Mouse (Mus musculus) heart, embryonic 15.5 days (tissue): ENCODE results near the gene Ros1. TPM values are rescaled to one million over a fixed set of nuclear protein-coding genes. Genes with fewer than 3 reads are reported as not detected.

Experiments
- ATAC-seq: fragments of 200-750 bp; cut with Nextera tagmentation; replicated peaks from 2 replicates; pipeline ENCODE4 v1.8.0; 2017; ENCODE audit warnings: low read depth, moderate TSS enrichment; ENCODE audit not compliant: insufficient number of reproducible peaks, insufficient read depth, low FRiP score
- H3K27ac ChIP-seq: fragments of 300-500 bp; sonication (generic); 2 replicates; pipeline ENCODE4 v1.5.1; 2015; ENCODE audit warnings: mild to moderate bottlenecking, inconsistent platforms
- H3K27me3 ChIP-seq: fragments of 300-500 bp; sonication (generic); 2 replicates; pipeline ENCODE4 v1.6.1; 2015; ENCODE audit warnings: inconsistent platforms
- H3K36me3 ChIP-seq: fragments of 300-500 bp; sonication (generic); 2 replicates; pipeline ENCODE4 v1.6.1; 2015; ENCODE audit warnings: mild to moderate bottlenecking, inconsistent platforms
- H3K4me1 ChIP-seq: fragments of 300-500 bp; sonication (generic); replicated peaks from 2 replicates; pipeline ENCODE4 v1.6.1; 2015; ENCODE audit warnings: inconsistent platforms
- H3K4me2 ChIP-seq: fragments of 300-500 bp; sonication (generic); 2 replicates; pipeline ENCODE4 v1.6.1; 2015; ENCODE audit warnings: inconsistent platforms, mild to moderate bottlenecking, moderate library complexity
- H3K4me3 ChIP-seq: fragments of 300-500 bp; sonication (generic); 2 replicates; pipeline ENCODE4 v1.5.1; 2015; ENCODE audit warnings: mild to moderate bottlenecking, inconsistent platforms
- H3K9ac ChIP-seq: fragments of 300-500 bp; sonication (generic); 2 replicates; pipeline ENCODE4 v1.6.1; 2015; ENCODE audit warnings: mild to moderate bottlenecking, inconsistent platforms
- H3K9me3 ChIP-seq: fragments of 300-500 bp; sonication (generic); replicated peaks from 2 replicates; pipeline ENCODE4 v1.6.1; 2016; ENCODE audit warnings: inconsistent platforms
- WGBS: fragments of 180-500 bp; shearing (Covaris S2); methylation state at CpG from one replicate; pipeline ENCODE4 v1.1.7; 2015; ENCODE audit warnings: mixed read lengths; 5-methylcytosine and 5-hydroxymethylcytosine counted together
- polyA plus RNA-seq: library from polyadenylated mRNA; unstranded; fragments of >200 nt; fragmentation: Nextera tagmentation; extraction: Ambion mirVana; gene quantifications from 2 replicates; pipeline ENCODE4 v1.2.1, GENCODE M21; 2015

Gene Ros1
- not detected in 2 replicates for polyA plus RNA-seq

GRCm38 (mm10) chr10:52194957-52195852 is at the start of gene Ros1:
Gene Ros1 (minus strand): TSS chr10:52195244.
- no peaks in the 10 kb centered on the region for H3K9me3 ChIP-seq
- H3K27me3 ChIP-seq = no peaks in the 10 kb centered on the region
- ATAC-seq = no peak
- no peaks in the 10 kb centered on the region for H3K36me3 ChIP-seq
- H3K9ac ChIP-seq = no peak within 1 kb of the TSS
- no peak within 1 kb of the TSS for H3K4me3 ChIP-seq
- H3K4me2 ChIP-seq = no peak within 1 kb of the TSS
- WGBS = 72% methylated on average over 7 of the region's 7 CpGs
- no peaks in the 10 kb centered on the region for H3K4me1 ChIP-seq
- no peak within 1 kb of the TSS for H3K27ac ChIP-seq

GRCm38 (mm10) chr10:52242680-52243323 is 47.8 kb upstream of the Ros1 start:
- H3K4me1 ChIP-seq = no peaks in the 10 kb centered on the region
- no peaks in the 10 kb centered on the region for H3K9me3 ChIP-seq
- no peak overlapping the region for H3K4me3 ChIP-seq
- no peak overlapping the region for H3K9ac ChIP-seq
- H3K36me3 ChIP-seq = no peaks in the 10 kb centered on the region
- H3K4me2 ChIP-seq = no peak overlapping the region
- no peak for ATAC-seq
- WGBS = 58% methylated on average over 7 of the region's 7 CpGs
- H3K27ac ChIP-seq = no peak overlapping the region
- no peaks in the 10 kb centered on the region for H3K27me3 ChIP-seq

GRCm38 (mm10) chr10:52242015-52242414 is 47.0 kb upstream of the Ros1 start:
- 82% methylated on average over 5 of the region's 5 CpGs for WGBS
- ATAC-seq = no peak

GRCm38 (mm10) chr10:52235461-52235860 is 40.4 kb upstream of the Ros1 start:
- H3K9ac ChIP-seq = no peak overlapping the region
- no peaks in the 10 kb centered on the region for H3K36me3 ChIP-seq
- 86% methylated on average over 5 of the region's 5 CpGs for WGBS
- no peak for ATAC-seq
- H3K27me3 ChIP-seq = no peaks in the 10 kb centered on the region
- no peaks in the 10 kb centered on the region for H3K9me3 ChIP-seq
- H3K4me1 ChIP-seq = peaks cover 8% of the 10 kb centered on the region
- H3K27ac ChIP-seq = no peak overlapping the region
- H3K4me3 ChIP-seq = peak overlapping the region; percentile 92; the same call in 1 of the 2 replicates
- peak overlapping the region; percentile 96 for H3K4me2 ChIP-seq

More at GRCm38 (mm10) chr10:52242015-52242414, 47.0 kb upstream of the Ros1 start:
- Histone ChIP-seq H3K9me3 (no peaks in the 10 kb centered on the region), H3K4me2 (no peak overlapping the region), H3K4me3 (no peak overlapping the region), H3K27ac (no peak overlapping the region), H3K36me3 (no peaks in the 10 kb centered on the region), H3K27me3 (no peaks in the 10 kb centered on the region), H3K4me1 (no peaks in the 10 kb centered on the region), H3K9ac (no peak overlapping the region)

- Histone ChIP-seq H3K27me3 (no peaks in the 10 kb centered on the region), H3K27ac (no peak overlapping the region), H3K9ac (peak overlapping the region; percentile 78; the same call in 1 of the 2 replicates), H3K36me3 (no peaks in the 10 kb centered on the region), H3K4me3 (peak overlapping the region; percentile 92), H3K4me2 (peak overlapping the region; percentile 96), H3K9me3 (no peaks in the 10 kb centered on the region), H3K4me1 (peaks cover 8% of the 10 kb centered on the region)
- 35% methylated on average over 7 of the region's 7 CpGs for WGBS
- no peak for ATAC-seq
Observed at GRCm38 (mm10) chr10:52234654-52234981, 39.6 kb upstream of the Ros1 start.

DNA sequence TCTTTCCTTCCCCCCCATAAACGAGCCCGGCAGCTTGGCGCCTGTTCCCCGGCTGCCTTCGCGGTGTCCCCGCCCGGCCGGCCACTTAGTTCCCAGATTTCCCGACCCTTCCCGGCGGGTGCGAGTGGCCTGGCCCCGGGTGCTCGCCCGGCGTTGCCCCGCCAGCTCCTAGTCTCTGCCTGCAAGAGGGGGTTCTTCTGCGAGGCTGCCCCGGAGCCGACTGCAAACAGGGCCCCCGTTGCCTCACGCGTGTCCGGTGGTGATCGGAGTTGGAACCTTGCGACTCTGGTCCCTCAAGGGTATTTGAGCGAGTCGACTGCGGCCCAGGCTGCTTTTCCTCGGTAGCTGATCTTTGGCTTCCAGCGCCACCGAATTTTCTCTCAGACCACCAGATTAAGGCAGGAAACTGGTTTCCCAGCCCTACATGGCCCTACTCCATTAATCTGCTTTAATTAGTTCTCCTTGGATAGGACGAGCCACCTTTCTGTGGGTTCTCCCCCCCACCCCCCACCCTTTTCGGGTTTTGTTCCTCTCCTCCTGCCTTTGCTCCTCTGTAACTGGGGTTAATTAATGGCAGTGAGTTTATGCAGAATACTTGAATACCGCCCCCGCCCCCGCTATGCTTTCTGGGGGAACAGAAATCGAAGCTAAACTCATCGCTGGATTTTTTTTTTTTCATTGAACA is 39.1 kb upstream of the Ros1 start:
- under 1% methylated on average over 40 of the region's 40 CpGs for WGBS
- Histone ChIP-seq H3K27me3 (no peaks in the 10 kb centered on the region), H3K27ac (peak overlapping the region; percentile 72), H3K9me3 (no peaks in the 10 kb centered on the region), H3K4me1 (peaks cover 8% of the 10 kb centered on the region), H3K4me2 (peak overlapping the region; percentile 96), H3K36me3 (no peaks in the 10 kb centered on the region), H3K4me3 (peak overlapping the region; percentile 92), H3K9ac (peak overlapping the region; percentile 78)
- peak; percentile 25; the same call in 1 of the 2 replicates for ATAC-seq

DNA sequence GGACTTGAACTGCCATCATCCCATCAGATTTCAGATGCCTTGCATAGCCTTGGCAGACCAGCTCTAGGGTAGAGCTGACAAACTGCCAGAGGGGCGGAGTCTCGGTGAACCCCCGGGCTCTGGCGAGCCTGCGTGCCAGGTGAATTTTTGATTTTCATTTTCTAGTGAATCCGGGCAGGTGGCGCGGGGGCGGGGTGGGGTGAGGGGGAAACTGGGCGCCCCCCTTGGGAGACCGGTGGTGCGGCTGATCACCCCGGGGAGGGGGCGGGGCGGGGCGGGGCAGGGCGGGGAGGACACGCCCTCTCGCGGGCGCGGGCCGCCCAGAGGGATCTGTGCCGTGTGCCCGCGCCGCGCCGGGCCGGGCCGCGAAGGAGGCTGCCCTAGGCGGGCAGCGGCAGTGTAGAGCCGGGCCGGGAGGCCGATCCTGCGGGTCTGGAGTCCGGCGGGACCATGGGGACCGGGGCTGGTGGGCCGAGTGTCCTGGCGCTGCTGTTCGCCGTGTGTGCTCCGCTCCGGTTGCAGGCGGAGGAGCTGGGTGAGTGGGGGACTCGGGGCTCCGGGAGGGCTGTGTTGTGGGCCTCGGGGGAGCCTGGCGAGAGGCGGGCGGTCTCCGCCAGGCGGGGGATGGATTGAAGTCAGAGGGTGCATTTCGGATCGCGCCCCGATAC is 38.4 kb upstream of the Ros1 start, which contains the start of gene Dcbld1:
Dcbld1 (plus strand) TSS at position 319 of the 668 bp plus-strand sequence.
- WGBS = under 1% methylated on average over 58 of the region's 60 CpGs
- ATAC-seq = peak; percentile 92
- no peaks in the 10 kb centered on the region for H3K27me3 ChIP-seq
- H3K27ac ChIP-seq = peak within 1 kb of the TSS; percentile 72
- H3K9me3 ChIP-seq = no peaks in the 10 kb centered on the region
- H3K36me3 ChIP-seq = no peaks in the 10 kb centered on the region
- peak within 1 kb of the TSS; percentile 92 for H3K4me3 ChIP-seq
- H3K4me2 ChIP-seq = peak within 1 kb of the TSS; percentile 96
- peaks cover 8% of the 10 kb centered on the region for H3K4me1 ChIP-seq
- peak within 1 kb of the TSS; percentile 78 for H3K9ac ChIP-seq

DNA sequence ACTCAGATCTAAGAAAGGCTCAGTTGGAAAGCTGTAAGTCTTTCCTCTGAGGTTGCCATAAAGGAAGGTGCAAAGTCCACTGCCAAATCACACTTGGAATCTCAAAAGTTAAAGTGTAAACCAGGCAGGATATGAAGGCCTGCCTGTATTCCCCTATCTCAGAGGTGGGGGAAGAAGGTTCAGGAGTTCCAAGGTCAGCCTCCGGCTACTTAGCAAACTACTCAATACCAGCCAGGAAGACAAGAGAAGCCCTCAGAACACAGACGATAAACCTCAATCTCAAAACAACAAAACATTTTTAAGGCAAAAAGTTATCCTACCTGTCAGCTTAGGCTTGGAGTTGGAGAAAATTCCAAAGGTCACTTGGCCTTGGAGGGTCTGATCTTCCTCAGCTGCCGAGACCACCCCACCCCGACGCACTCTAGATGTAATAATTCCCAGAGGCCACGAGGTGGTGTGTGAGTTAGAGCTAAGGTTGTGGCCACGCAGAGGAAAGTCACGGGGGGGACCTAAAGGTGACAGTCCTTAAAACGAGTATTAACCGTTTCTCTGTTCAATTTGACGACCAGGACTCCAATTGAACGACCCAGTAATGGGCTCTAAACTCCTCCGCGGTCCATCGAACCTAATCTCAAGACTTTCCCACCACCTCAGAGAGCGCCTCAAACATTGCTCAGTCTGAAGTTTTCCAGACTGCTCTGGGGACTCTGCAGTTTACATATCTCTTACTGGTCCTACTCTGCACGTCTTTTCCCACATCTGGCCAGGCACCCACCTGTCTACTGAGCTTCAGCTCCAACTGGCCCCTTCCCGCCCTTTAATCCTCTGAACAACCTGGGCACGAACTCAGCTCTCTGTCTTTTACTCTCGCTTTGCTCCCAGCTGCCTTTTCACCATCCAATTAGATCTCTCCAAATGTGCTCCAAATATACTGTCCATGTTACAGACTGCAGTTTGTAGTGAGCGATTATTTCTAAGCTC is 37.4 kb upstream of the Ros1 start:
- ATAC-seq = no peak
- Histone ChIP-seq H3K27ac (no peak overlapping the region), H3K9me3 (no peaks in the 10 kb centered on the region), H3K27me3 (no peaks in the 10 kb centered on the region), H3K4me1 (peaks cover 8% of the 10 kb centered on the region), H3K9ac (peak overlapping the region; percentile 12; the same call in 1 of the 2 replicates), H3K4me3 (peak overlapping the region; percentile 92), H3K36me3 (no peaks in the 10 kb centered on the region), H3K4me2 (peak overlapping the region; percentile 96)
- 8% methylated on average over 21 of the region's 21 CpGs for WGBS

DNA sequence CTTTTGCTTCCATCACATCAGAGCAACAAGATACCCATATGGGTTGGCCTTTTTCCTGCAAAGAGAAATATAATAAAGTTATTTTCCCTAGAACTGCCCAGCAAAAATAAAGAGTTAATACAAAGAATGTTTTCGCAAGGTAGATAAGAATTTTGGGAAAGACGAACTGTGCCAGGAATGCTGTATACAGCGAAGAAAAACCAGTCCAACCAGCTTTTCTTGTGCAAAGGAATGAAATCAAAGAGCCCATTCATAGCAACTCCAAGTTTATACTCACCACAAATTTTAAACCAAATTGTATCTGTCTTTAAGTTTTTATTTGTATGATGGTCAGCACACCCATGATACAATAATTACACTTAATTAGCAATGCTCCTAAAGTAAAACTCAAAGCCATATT is 24.6 kb upstream of the Ros1 start:
- H3K9me3 ChIP-seq = no peaks in the 10 kb centered on the region
- H3K4me1 ChIP-seq = no peaks in the 10 kb centered on the region
- 64% methylated on average over 3 of the region's 3 CpGs for WGBS
- no peak for ATAC-seq
- no peaks in the 10 kb centered on the region for H3K36me3 ChIP-seq
- no peak overlapping the region for H3K4me3 ChIP-seq
- no peak overlapping the region for H3K4me2 ChIP-seq
- no peak overlapping the region for H3K27ac ChIP-seq
- H3K27me3 ChIP-seq = no peaks in the 10 kb centered on the region
- no peak overlapping the region for H3K9ac ChIP-seq

GRCm38 (mm10) chr10:52217564-52217934 is 22.5 kb upstream of the Ros1 start:
- no peak overlapping the region for H3K27ac ChIP-seq

More at GRCm38 (mm10) chr10:52217564-52217934, 22.5 kb upstream of the Ros1 start:
- 43% methylated on average over 7 of the region's 7 CpGs for WGBS
- ATAC-seq = no peak
- Histone ChIP-seq H3K4me2 (no peak overlapping the region), H3K9me3 (no peaks in the 10 kb centered on the region), H3K4me3 (no peak overlapping the region), H3K27me3 (no peaks in the 10 kb centered on the region), H3K36me3 (no peaks in the 10 kb centered on the region), H3K9ac (no peak overlapping the region), H3K4me1 (no peaks in the 10 kb centered on the region)
